Comparison of ENCODE assay signal across 11 mouse cellular contexts in genomic region chr19:26613665-26614064, GRCm38 (mm10). TPM values are rescaled to one million over a fixed set of nuclear protein-coding genes. Genes with fewer than 3 reads are reported as not detected.
DNase-seq lines count a peak whose midpoint lies in the region; ATAC-seq and TF ChIP-seq lines count a peak whose summit lies in the region.
"Had no signal": no experiment of that assay in that cellular context is flagged by ENCODE, and none has a peak within 500 bp of the region (broad histone marks: within the 10 kb centered on the region; RNA-seq: fewer than 3 reads in every experiment).

No protein-coding gene starts in this region.

- DNase-seq in adrenal gland, adult (ENCODE audit: inconsistent age in 2 of 2, low spot score in 1 of 2) = peak; percentile 40 to 80
- DNase-seq in adrenal gland, postnatal 4 days (ENCODE audit: low spot score in 2 of 2) = no peak
- no peak for DNase-seq in G1E (ENCODE audit: low spot score)
- peak; percentile 28 to 44 for DNase-seq in heart, postnatal 10 days
- DNase-seq in lung, embryonic 14.5 days = peak; percentile 62
- DNase-seq in thymus, postnatal 10 days (ENCODE audit: low spot score in 2 of 2) = no peak
- DNase-seq: cerebellum, postnatal 25 days; thymus, postnatal 25 days had no signal

- peak overlapping the region; percentile 47 for H3K27ac ChIP-seq in lung, embryonic 14.5 days (ENCODE audit: low read depth)
- H3K27ac ChIP-seq: forebrain, embryonic 13.5 days had no signal

- WGBS in lung, embryonic 14.5 days = 36% methylated on average over 5 of the region's 5 CpGs

- H3K36me3 ChIP-seq in G1E (replicated peaks) = peaks cover 17% of the 10 kb centered on the region
- no peaks in the 10 kb centered on the region for H3K36me3 ChIP-seq in lung, embryonic 14.5 days (ENCODE audit: insufficient read depth)

- no peaks in the 10 kb centered on the region for H3K27me3 ChIP-seq in G1E (ENCODE audit: insufficient read depth, low read length)
- H3K27me3 ChIP-seq in lung, embryonic 14.5 days (ENCODE audit: insufficient read depth, low read length) = no peaks in the 10 kb centered on the region

- intact Hi-C loops in heart, postnatal 10 days (cut with DNase I) = no loop called here

- no peak overlapping the region; the same call in 1 of the 2 replicates for H3K4me3 ChIP-seq in G1E (ENCODE audit: low read depth, low read length)
- no peak overlapping the region for H3K4me3 ChIP-seq in lung, embryonic 14.5 days (ENCODE audit: low read depth, low read length)
- H3K4me3 ChIP-seq: forebrain, embryonic 13.5 days had no signal

- peak; percentile 50 for ATAC-seq in G1E (ENCODE audit: extremely low read depth, insufficient number of reproducible peaks, low FRiP score, poor library complexity, severe bottlenecking)
- peak; percentile 24; the same call in 1 of the 2 replicates for ATAC-seq in lung, embryonic 14.5 days (ENCODE audit: insufficient read depth)
- no peak for ATAC-seq in erythroid progenitor cell, adult 5-6 weeks (replicated peaks; ENCODE audit: low FRiP score, poor library complexity, severe bottlenecking)
- ATAC-seq in cerebellum, adult (ENCODE audit: insufficient number of reproducible peaks, low FRiP score, low TSS enrichment) = no peak
- ATAC-seq: forebrain, embryonic 13.5 days had no signal

- H3K9ac ChIP-seq in lung, embryonic 14.5 days = no peak overlapping the region
- H3K9ac ChIP-seq: forebrain, embryonic 13.5 days had no signal

- H3K4me2 ChIP-seq in lung, embryonic 14.5 days = no peak overlapping the region
- H3K4me2 ChIP-seq: forebrain, embryonic 13.5 days had no signal

- no peak for TF ChIP-seq CTCF in G1E (IDR thresholded peaks at IDR 0.05; ENCODE audit: low read depth, low read length)
- TF ChIP-seq CTCF in lung, embryonic 14.5 days (IDR thresholded peaks at IDR 0.05; ENCODE audit: low read depth) = no peak

- H3K9me3 ChIP-seq in G1E (replicated peaks) = 0 out of 2 replicates have a peak, but pooled peaks cover 6% of the 10 kb centered on the region
- H3K9me3 ChIP-seq in lung, embryonic 14.5 days (ENCODE audit: low read depth, low read length) = no peaks in the 10 kb centered on the region
- H3K9me3 ChIP-seq: forebrain, embryonic 13.5 days had no signal

- H3K4me1 ChIP-seq in G1E (ENCODE audit: insufficient read depth, low read depth, low read length) = peaks cover 59% of the 10 kb centered on the region
- H3K4me1 ChIP-seq in lung, embryonic 14.5 days (ENCODE audit: insufficient read depth) = no peaks in the 10 kb centered on the region; the same call in 1 of the 2 replicates

RNA-seq across cellular contexts. Expression of gene Smarca2, which starts 8.8 kb away (rescaled TPM):
- total RNA-seq in adrenal gland, postnatal 4 days (2021) = 100 to 1,000 TPM in 1 of 2 experiments, 10 to 100 TPM in 1; 99.7 to 101 TPM
- total RNA-seq in G1E (2014; fragmentation: Nextera tagmentation) = 66.4 and 80.5 TPM in 2 replicates
- 24.0 and 31.4 TPM in 2 replicates for total RNA-seq in G1E (2017)
- polyA plus RNA-seq in G1E (2012) = 18.7 and 20.1 TPM in 2 replicates
- total RNA-seq in heart, postnatal 10 days (2021) = 10 to 100 TPM; 69.6 to 70.0 TPM
- 45.6 and 48.2 TPM in 2 replicates for polyA plus RNA-seq in lung, embryonic 14.5 days (2014; fragmentation: Nextera tagmentation; extraction: Ambion mirVana)
- total RNA-seq in erythroid progenitor cell, adult 5-6 weeks (2015; ENCODE audit: low replicate concordance) = 9.4 and 41.5 TPM in 2 replicates
- 10.7 and 12.0 TPM in 2 replicates for total RNA-seq in erythroid progenitor cell, adult 5-6 weeks (2017; ENCODE audit: low replicate concordance)

Comparison
In these comparisons a context has a peak if more than half of its experiments do, and no peak if none do; other contexts are left out.
1. DNase-seq: peak in adrenal gland, adult (2 of 2), heart, postnatal 10 days (2 of 2) and lung, embryonic 14.5 days (single experiment); none in adrenal gland, postnatal 4 days (0 of 2), G1E (single experiment) and thymus, postnatal 10 days (0 of 2).
2. ATAC-seq: peak in G1E (single experiment) and lung, embryonic 14.5 days (single experiment); none in erythroid progenitor cell, adult 5-6 weeks (single experiment) and cerebellum, adult (single experiment).